Mouse (Mus musculus) heart, postnatal 0 days (tissue): Measurements from ENCODE around the gene Usp45.

Experiments
- CTCF ChIP-seq: IDR thresholded peaks from 2 replicates; pipeline ENCODE4 v1.5.1; 2016; ENCODE audit warnings: antibody characterized with exemption, control low read depth, low read depth
- EP300 ChIP-seq: IDR thresholded peaks from 2 replicates; pipeline ENCODE4 v1.6.1; 2016; ENCODE audit warnings: antibody characterized with exemption, low read depth

GRCm38 (mm10) chr4:21789836-21790235, 22.9 kb downstream of the Usp45 start:
- TF ChIP-seq CTCF: no peak
- no peak for TF ChIP-seq EP300
